ENCODE assay signal across 8 mouse cellular contexts in genomic region chr2:69885451-69886305, GRCm38 (mm10). TPM values are rescaled to one million over a fixed set of nuclear protein-coding genes. Genes with fewer than 3 reads are reported as not detected.
DNase-seq lines count a peak whose midpoint lies in the region; ATAC-seq and TF ChIP-seq lines count a peak whose summit lies in the region.

Gene Mettl5 (minus strand): TSS chr2:69885615.

- no peaks in the 10 kb centered on the region for H3K9me3 ChIP-seq in forebrain, postnatal 0 days (ENCODE audit: low read length)

- no peaks in the 10 kb centered on the region for H3K4me1 ChIP-seq in cerebellum, adult 2 months (ENCODE audit: control insufficient read depth, insufficient read depth, low read length)
- peaks cover 8% of the 10 kb centered on the region; the same call in 1 of the 2 replicates for H3K4me1 ChIP-seq in forebrain, postnatal 0 days (ENCODE audit: insufficient read depth)
- H3K4me1 ChIP-seq in lung, adult 2 months (ENCODE audit: control insufficient read depth, insufficient read depth, low read length), result no peaks in the 10 kb centered on the region; the same call in 1 of the 2 replicates

- DNase-seq in MEL-GATA-1-ER (ENCODE audit: extremely low read depth, low read depth), result peak; percentile 69
- DNase-seq in cerebellum, adult 2 months, result peak; percentile 84 to 87
- DNase-seq in forebrain, postnatal 0 days, result peak; percentile 90
- peak; percentile 94 for DNase-seq in heart, postnatal 4 days
- DNase-seq in layer of hippocampus, adult 2 months (ENCODE audit: low spot score in 2 of 2), result peak; percentile 83 to 90
- DNase-seq in lung, adult 2 months, result peak; percentile 83
- DNase-seq in testis, postnatal 14 days (ENCODE audit: low spot score), result peak; percentile 88

- no peaks in the 10 kb centered on the region for H3K27me3 ChIP-seq in cerebellum, adult 2 months (ENCODE audit: control insufficient read depth, insufficient read depth, low read length)
- no peaks in the 10 kb centered on the region for H3K27me3 ChIP-seq in forebrain, postnatal 0 days (ENCODE audit: insufficient read depth, low read length)

- 2% methylated on average over 45 of the region's 45 CpGs for WGBS in cerebellum, adult 2 months
- under 1% methylated on average over 45 of the region's 45 CpGs for WGBS in forebrain, postnatal 0 days
- 1% methylated on average over 45 of the region's 45 CpGs for WGBS in lung, adult 2 months

- H3K36me3 ChIP-seq in forebrain, postnatal 0 days (ENCODE audit: insufficient read depth), result no peaks in the 10 kb centered on the region

- peak; percentile 91 for TF ChIP-seq POLR2A in cerebellum, adult 2 months (IDR thresholded peaks at IDR 0.05; ENCODE audit: borderline replicate concordance, insufficient read depth, low read length)
- TF ChIP-seq POLR2A in lung, adult 2 months (IDR thresholded peaks at IDR 0.05; ENCODE audit: borderline replicate concordance, extremely low read depth, low read depth, low read length), result peak; percentile 92; the same call in 1 of the 2 replicates

- H3K4me3 ChIP-seq in cerebellum, adult 2 months (replicated peaks; ENCODE audit: insufficient read depth, low read depth, low read length), result peak within 1 kb of the TSS; percentile 64
- peak within 1 kb of the TSS; percentile 54 for H3K4me3 ChIP-seq in forebrain, postnatal 0 days (ENCODE audit: low read depth, low read length)
- peak within 1 kb of the TSS; percentile 80 for H3K4me3 ChIP-seq in layer of hippocampus, adult 2 months
- H3K4me3 ChIP-seq in lung, adult 2 months (replicated peaks; ENCODE audit: extremely low read depth, low read depth, low read length), result peak within 1 kb of the TSS; percentile 87

- peak within 1 kb of the TSS; percentile 73 for H3K4me2 ChIP-seq in forebrain, postnatal 0 days (ENCODE audit: low read depth)

- peak within 1 kb of the TSS; percentile 55 for H3K9ac ChIP-seq in forebrain, postnatal 0 days

- TF ChIP-seq CTCF in cerebellum, adult 2 months (IDR thresholded peaks at IDR 0.05; ENCODE audit: borderline replicate concordance, insufficient read depth, low read depth, low read length), result peak; percentile 29; the same call in 1 of the 2 replicates
- peak; percentile 76 for TF ChIP-seq CTCF in forebrain, postnatal 0 days (IDR thresholded peaks at IDR 0.05; ENCODE audit: low read depth)
- TF ChIP-seq CTCF in layer of hippocampus, adult 2 months (conservative IDR thresholded peaks at IDR 0.05), result peak; percentile 87
- TF ChIP-seq CTCF in lung, adult 2 months (IDR thresholded peaks at IDR 0.05; ENCODE audit: insufficient read depth, low read length), result 0 out of 2 replicates have a peak, but pooled peaks have one; percentile 21

- ATAC-seq in forebrain, postnatal 0 days, result peak; percentile 99
- ATAC-seq in neutrophil, adult 5-6 weeks (ENCODE audit: extremely low read depth, insufficient number of reproducible peaks, low FRiP score, poor library complexity, severe bottlenecking), result peak; percentile 96

- H3K27ac ChIP-seq in cerebellum, adult 2 months (ENCODE audit: insufficient read depth, low read length), result peak within 1 kb of the TSS; percentile 46; the same call in 1 of the 2 replicates
- peak within 1 kb of the TSS; percentile 41 for H3K27ac ChIP-seq in forebrain, postnatal 0 days (ENCODE audit: low read depth, low read length)
- peak within 1 kb of the TSS; percentile 91 for H3K27ac ChIP-seq in layer of hippocampus, adult 2 months

RNA-seq across cellular contexts. Expression of gene Mettl5, which starts in this region (rescaled TPM):
- 16.3 and 17.6 TPM in 2 replicates for polyA plus RNA-seq in cerebellum, adult 2 months (2012; rRNA removed)
- total RNA-seq in forebrain, postnatal 0 days (2014; rRNA removed), result 12.5 and 13.0 TPM in 2 replicates
- 30.5 and 32.3 TPM in 2 replicates for polyA plus RNA-seq in forebrain, postnatal 0 days (2015; fragmentation: Nextera tagmentation; extraction: Ambion mirVana)
- 10 to 100 TPM; 21.6 to 22.1 TPM for total RNA-seq in heart, postnatal 4 days (2021)
- total RNA-seq in layer of hippocampus, adult 2 months (2021), result 10 to 100 TPM; 14.1 to 15.6 TPM
- polyA plus RNA-seq in lung, adult 2 months (2012; rRNA removed), result 4.0 and 4.6 TPM in 2 replicates
- total RNA-seq in neutrophil, adult 5-6 weeks (2017), result 16.7 and 20.6 TPM in 2 replicates

Comparison
In these comparisons a context has a peak if more than half of its experiments do, and no peak if none do; other contexts are left out.
1. Peak in every context shown above with its lines: DNase-seq, ATAC-seq, H3K4me3 ChIP-seq and H3K27ac ChIP-seq.
2. H3K27ac ChIP-seq: peak in every context shown above with its lines; median percentile 91 in layer of hippocampus, adult 2 months; 46 in cerebellum, adult 2 months; 41 in forebrain, postnatal 0 days.
3. CTCF ChIP-seq: peak in every context shown above with its lines; median percentile 87 in layer of hippocampus, adult 2 months; 76 in forebrain, postnatal 0 days; 29 in cerebellum, adult 2 months; 21 in lung, adult 2 months.